Mouse (Mus musculus) MEL (cell line): ENCODE results near the gene Fndc1.

Experiments used
- CHD2 ChIP-seq: IDR thresholded peaks from 2 replicates; pipeline ENCODE4 v1.6.1; 2011; ENCODE audit warnings: low read length, improper control_type of control experiment
- CTCF ChIP-seq, 3 experiments: IDR thresholded peaks in 2 of 3; conservative IDR thresholded peaks in 1 of 3; 2 replicates each; pipeline ENCODE4 v1.5.1; 2011 to 2012; ENCODE audit warnings: low read length in 3 of 3, low read depth in 2 of 3, mild to moderate bottlenecking in 2 of 3, improper control_type of control experiment in 1 of 3, inconsistent platforms in 1 of 3, mixed read lengths in 1 of 3, moderate library complexity in 1 of 3; ENCODE audit not compliant: control insufficient read depth in 1 of 3, insufficient read depth in 1 of 3, poor library complexity in 1 of 3, severe bottlenecking in 1 of 3
- JUND ChIP-seq: IDR thresholded peaks from 2 replicates; pipeline ENCODE4 v1.6.1; 2011; ENCODE audit warnings: low read depth, mild to moderate bottlenecking, improper control_type of control experiment, low read length
- MYC ChIP-seq: IDR thresholded peaks from 2 replicates; pipeline ENCODE4 v1.6.1; 2011; ENCODE audit warnings: low read depth, mild to moderate bottlenecking, low read length, improper control_type of control experiment, moderate library complexity
- POLR2A ChIP-seq, 2 experiments: IDR thresholded peaks; 2 replicates each; pipeline ENCODE4 v1.6.1; 2011 to 2012; ENCODE audit warnings: low read length in 2 of 2, mild to moderate bottlenecking in 2 of 2, control low read depth in 1 of 2, improper control_type of control experiment in 1 of 2, low read depth in 1 of 2, moderate library complexity in 1 of 2; ENCODE audit not compliant: control insufficient read depth in 1 of 2, insufficient read depth in 1 of 2, poor library complexity in 1 of 2
- SIN3A ChIP-seq: IDR thresholded peaks from 2 replicates; pipeline ENCODE4 v1.6.1; 2012; ENCODE audit warnings: low read length, improper control_type of control experiment, inconsistent platforms
- TAL1 ChIP-seq: IDR thresholded peaks from 2 replicates; pipeline ENCODE4 v1.6.1; 2012; ENCODE audit warnings: mild to moderate bottlenecking, inconsistent platforms, low read length, moderate library complexity, mixed read lengths
- TCF12 ChIP-seq: IDR thresholded peaks from 2 replicates; pipeline ENCODE4 v1.6.1; 2014; ENCODE audit warnings: low read depth, mild to moderate bottlenecking, inconsistent platforms, low read length, improper control_type of control experiment, moderate library complexity
- ZC3H11A ChIP-seq: IDR thresholded peaks from 2 replicates; pipeline ENCODE4 v1.6.1; 2012; ENCODE audit warnings: low read depth, mild to moderate bottlenecking, inconsistent platforms, low read length, improper control_type of control experiment
- ZKSCAN1 ChIP-seq: IDR thresholded peaks from 2 replicates; pipeline ENCODE4 v1.6.1; 2012; ENCODE audit warnings: low read depth, mild to moderate bottlenecking, inconsistent platforms, low read length, improper control_type of control experiment, moderate library complexity
- ZMIZ1 ChIP-seq: IDR thresholded peaks from 2 replicates; pipeline ENCODE4 v1.6.1; 2012; ENCODE audit warnings: low read depth, mild to moderate bottlenecking, inconsistent platforms, low read length, improper control_type of control experiment, moderate library complexity

DNA sequence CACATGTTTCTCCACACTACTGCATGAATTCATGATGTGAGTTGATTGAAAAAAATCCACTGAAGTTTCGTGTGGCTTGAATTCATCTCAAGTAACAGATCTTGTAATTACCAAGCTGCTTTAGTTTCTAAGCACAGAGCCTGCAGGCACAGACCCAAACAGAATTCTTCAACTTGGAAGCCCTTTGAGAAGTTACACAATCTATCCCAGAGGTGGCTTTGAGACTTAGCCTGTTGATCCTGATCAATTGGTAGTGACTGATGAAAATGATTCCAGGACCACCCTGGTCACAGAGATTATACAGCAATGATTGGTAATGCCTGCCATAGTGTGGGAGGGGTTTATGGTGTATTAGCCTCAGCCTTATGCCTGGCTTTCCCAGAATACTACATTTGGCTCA is 108.2 kb downstream of the Fndc1 start:
- TF ChIP-seq CTCF (IDR thresholded peaks at IDR 0.05 in 2 of 3, conservative IDR thresholded peaks at IDR 0.05 in 1 of 3; ENCODE audit: control insufficient read depth in 1 of 3, insufficient read depth in 1 of 3, low read depth in 2 of 3, low read length in 3 of 3, poor library complexity in 1 of 3, severe bottlenecking in 1 of 3) (no peak), TCF12 (no peak), POLR2A (IDR thresholded peaks at IDR 0.05; ENCODE audit: control insufficient read depth in 1 of 2, insufficient read depth in 1 of 2, low read depth in 1 of 2, low read length in 2 of 2, poor library complexity in 1 of 2) (no peak), CHD2 (no peak), ZKSCAN1 (no peak), SIN3A (no peak), ZC3H11A (no peak), ZMIZ1 (no peak), TAL1 (no peak), MYC (no peak), JUND (no peak)
